Mouse (Mus musculus) left cerebral cortex, adult 2 months (tissue): Measurements from ENCODE around the gene Gap43. TPM values are rescaled to one million over a fixed set of nuclear protein-coding genes. Genes with fewer than 3 reads are reported as not detected.

Experiments
- DNase-seq, 2 experiments: peaks; one replicate each; pipeline ENCODE4 v3.0.0; 2021 to 2022; ENCODE audit warnings: low spot score in 2 of 2, mixed read lengths in 1 of 2; ENCODE audit errors: extremely low spot score in 1 of 2
- H3K27ac ChIP-seq: fragments of 200-600 bp; 2 replicates; pipeline ENCODE4 v1.8.1; 2022
- H3K4me3 ChIP-seq: fragments of 200-600 bp; 2 replicates; pipeline ENCODE4 v1.8.1; 2022
- CTCF ChIP-seq: fragments of 200-600 bp; IDR thresholded peaks from 2 replicates; pipeline ENCODE4 v1.8.1; 2022; ENCODE audit warnings: antibody characterized with exemption, mild to moderate bottlenecking, moderate library complexity
- intact Hi-C: fragments of 180-260 bp; cut with DNase I; formaldehyde crosslinking; loops from one replicate; pipeline ENCODE4 v1.15.1; 2025
- total RNA-seq, 2 experiments: library from RNA; stranded (reverse); gene quantifications; 2 replicates each; pipeline ENCODE4 v1.2.3; 2021

Gene Gap43
- total RNA-seq, 2 experiments from 2014 or later, result 302 to 315 TPM

- DNase-seq, result no peak
- H3K4me3 ChIP-seq, result no peak overlapping the region
- H3K27ac ChIP-seq, result no peak overlapping the region
- intact Hi-C loops, result no loop called here
- no peak for TF ChIP-seq CTCF
Observed at GRCm38 (mm10) chr16:42291572-42291971, 48.9 kb downstream of the Gap43 start.

GRCm38 (mm10) chr16:42284005-42284404 lies 56.4 kb downstream of the Gap43 start:
- no peak for DNase-seq
- TF ChIP-seq CTCF, result no peak
- intact Hi-C loops, result no loop called here
- Histone ChIP-seq H3K4me3 (no peak overlapping the region), H3K27ac (no peak overlapping the region)

GRCm38 (mm10) chr16:42277713-42278112 lies 62.7 kb downstream of the Gap43 start:
- DNase-seq, result no peak
- intact Hi-C loops, result loop anchor here (2.0 to 5.0 kb wide), 4 partner anchors 85 to 635 kb away; no protein-coding TSS in a partner anchor
- TF ChIP-seq CTCF, result no peak
- Histone ChIP-seq H3K27ac (no peak overlapping the region), H3K4me3 (no peak overlapping the region)

- TF ChIP-seq CTCF, result no peak
- DNase-seq, result no peak
- intact Hi-C loops, result loop anchor here (2.0 to 5.0 kb wide), 4 partner anchors 85 to 635 kb away; no protein-coding TSS in a partner anchor
- H3K4me3 ChIP-seq, result no peak overlapping the region
- no peak overlapping the region for H3K27ac ChIP-seq
Observed at GRCm38 (mm10) chr16:42277268-42277667, 63.2 kb downstream of the Gap43 start.

- Histone ChIP-seq H3K4me3 (peak overlapping the region; percentile 23; the same call in 1 of the 2 replicates), H3K27ac (no peak overlapping the region)
- TF ChIP-seq CTCF, result peak; percentile 94
- intact Hi-C loops, result loop anchor here (1.0 to 5.0 kb wide), 5 partner anchors 84 to 636 kb away; no protein-coding TSS in a partner anchor
- DNase-seq, result peak; percentile 80 to 86
Observed at GRCm38 (mm10) chr16:42276216-42277141, 64.0 kb downstream of the Gap43 start.

GRCm38 (mm10) chr16:42275518-42276215 lies 64.8 kb downstream of the Gap43 start:
- intact Hi-C loops, result loop anchor here (1.0 to 5.0 kb wide), 5 partner anchors 83 to 637 kb away; no protein-coding TSS in a partner anchor

GRCm38 (mm10) chr16:42271213-42271612 lies 69.2 kb downstream of the Gap43 start:
- Histone ChIP-seq H3K27ac (no peak overlapping the region), H3K4me3 (no peak overlapping the region)
- DNase-seq, result no peak
- no peak for TF ChIP-seq CTCF
- intact Hi-C loops, result no loop called here

More at GRCm38 (mm10) chr16:42275518-42276215, 64.8 kb downstream of the Gap43 start:
- Histone ChIP-seq H3K4me3 (peak overlapping the region; percentile 23; the same call in 1 of the 2 replicates), H3K27ac (no peak overlapping the region)
- no peak for TF ChIP-seq CTCF
- peak in 1 of 2 experiments; percentile 23 for DNase-seq

GRCm38 (mm10) chr16:42269587-42269967 lies 70.9 kb downstream of the Gap43 start:
- Histone ChIP-seq H3K4me3 (no peak overlapping the region), H3K27ac (no peak overlapping the region)
- TF ChIP-seq CTCF, result no peak
- intact Hi-C loops, result no loop called here
- no peak for DNase-seq

- DNase-seq, result peak; percentile 37 to 62
- no peak overlapping the region for H3K27ac ChIP-seq
- H3K4me3 ChIP-seq, result no peak overlapping the region
- intact Hi-C loops, result no loop called here
- TF ChIP-seq CTCF, result no peak
Observed at GRCm38 (mm10) chr16:42268843-42269586, 71.4 kb downstream of the Gap43 start.

GRCm38 (mm10) chr16:42265185-42265584 lies 75.3 kb downstream of the Gap43 start:
- H3K4me3 ChIP-seq, result no peak overlapping the region
- no peak for TF ChIP-seq CTCF
- H3K27ac ChIP-seq, result no peak overlapping the region
- intact Hi-C loops, result no loop called here
- no peak for DNase-seq

GRCm38 (mm10) chr16:42262935-42263542 lies 77.4 kb downstream of the Gap43 start:
- no peak for TF ChIP-seq CTCF
- H3K27ac ChIP-seq, result no peak overlapping the region
- no peak overlapping the region for H3K4me3 ChIP-seq
- intact Hi-C loops, result no loop called here
- no peak for DNase-seq
